Mouse (Mus musculus) 3T3-L1 (cell line): ENCODE data around the gene Zc3h14.
A peak's percentile ranks its signal among the peaks of the same experiment; 100 is the strongest.

Source experiments
- DNase-seq: peaks from one replicate; pipeline ENCODE4 v3.0.0-alpha.2; 2015; ENCODE audit warnings: low read depth, low spot score

Gene Zc3h14

DNA sequence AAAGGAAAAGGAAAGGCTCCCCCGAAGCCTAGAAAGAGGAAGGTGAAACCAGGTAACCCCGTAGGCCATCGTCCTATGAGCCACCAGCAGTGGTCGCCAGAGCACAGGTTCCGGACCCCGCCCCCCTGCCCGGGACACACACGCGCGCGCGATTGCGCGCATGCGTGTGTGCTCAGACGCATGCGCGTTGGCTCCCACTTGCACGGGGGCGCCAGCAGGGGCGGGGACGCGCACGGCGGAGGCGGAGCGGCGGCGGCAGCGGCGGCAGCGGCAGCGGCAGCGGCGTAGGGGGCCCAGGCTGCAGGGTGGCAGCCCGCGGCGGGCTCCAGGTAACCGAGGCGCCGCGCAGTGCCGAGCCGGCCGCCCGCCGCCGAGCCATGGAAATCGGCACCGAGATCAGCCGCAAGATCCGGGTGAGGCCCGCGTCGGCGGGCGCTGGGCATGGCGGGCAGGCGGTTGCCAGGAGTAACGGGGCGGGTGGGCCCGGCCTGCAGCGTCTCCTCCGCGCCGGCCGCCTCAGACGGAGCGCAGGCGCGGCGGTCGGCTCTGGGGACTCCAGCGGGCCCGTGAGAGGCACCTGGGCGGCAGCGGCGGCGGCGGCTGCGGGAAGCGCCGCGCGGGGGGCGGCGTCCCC lies at the start of gene Zc3h14:
Zc3h14 (plus strand) TSS at position 219 of the 634 bp plus-strand sequence.
- DNase-seq, result peak; percentile 84

DNA sequence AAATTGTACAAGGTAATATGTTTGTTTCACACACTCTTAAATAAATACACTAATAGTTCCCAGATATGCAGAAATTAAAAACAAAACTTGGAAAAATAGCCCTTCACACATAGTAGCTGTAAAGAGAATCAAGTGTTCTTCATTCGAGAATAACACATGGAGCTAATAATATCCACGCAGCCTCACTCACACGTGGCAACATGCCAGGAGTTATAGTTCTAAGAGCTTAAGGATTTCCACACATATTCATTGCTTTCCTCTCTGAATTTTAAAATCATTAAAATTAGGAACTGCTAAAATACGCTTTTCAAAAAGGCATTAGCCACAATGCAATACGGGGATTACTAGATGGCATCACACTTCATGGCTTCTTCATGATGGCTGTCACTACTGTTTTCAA lies 49.6 kb upstream of the Zc3h14 start:
- DNase-seq, result no peak

DNA sequence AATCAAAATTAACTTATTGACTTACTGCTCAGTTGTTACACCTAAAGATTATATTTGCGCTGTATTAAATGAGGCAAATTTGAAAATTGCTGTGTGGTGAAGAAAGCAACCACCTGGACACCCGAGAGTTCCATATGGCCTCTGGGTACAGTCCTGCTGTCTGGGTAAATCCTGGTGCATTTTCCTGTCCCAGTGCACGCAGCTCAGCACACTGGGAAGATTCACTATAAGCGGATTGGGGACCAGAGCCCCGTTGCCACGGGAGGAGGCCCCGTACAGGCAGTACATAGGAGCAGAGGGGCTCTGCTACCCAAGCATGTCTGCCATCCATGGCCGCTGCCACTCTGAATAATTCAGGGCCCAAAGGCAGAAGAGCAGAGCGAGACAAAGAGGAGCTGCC lies 45.2 kb upstream of the Zc3h14 start:
- DNase-seq, result no peak

DNA sequence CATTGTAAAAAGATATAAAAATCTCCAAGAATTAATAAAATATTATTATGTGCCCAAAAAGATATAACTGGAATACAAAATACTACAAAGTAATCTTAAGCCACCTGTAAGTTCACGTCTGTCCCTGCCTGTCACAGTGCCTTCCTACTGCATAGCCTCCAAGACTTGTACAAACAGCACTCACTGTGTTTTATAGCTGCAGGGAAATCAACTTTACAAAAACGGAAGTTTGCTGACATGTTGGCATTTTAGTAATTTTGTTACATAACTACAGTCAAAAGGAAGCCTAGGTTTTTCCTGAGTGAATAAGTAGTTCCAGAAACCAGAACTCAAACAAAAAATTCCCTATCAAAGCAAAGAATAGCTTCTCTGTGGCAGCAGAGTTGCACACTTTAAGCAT lies 43.2 kb upstream of the Zc3h14 start:
- no peak for DNase-seq

DNA sequence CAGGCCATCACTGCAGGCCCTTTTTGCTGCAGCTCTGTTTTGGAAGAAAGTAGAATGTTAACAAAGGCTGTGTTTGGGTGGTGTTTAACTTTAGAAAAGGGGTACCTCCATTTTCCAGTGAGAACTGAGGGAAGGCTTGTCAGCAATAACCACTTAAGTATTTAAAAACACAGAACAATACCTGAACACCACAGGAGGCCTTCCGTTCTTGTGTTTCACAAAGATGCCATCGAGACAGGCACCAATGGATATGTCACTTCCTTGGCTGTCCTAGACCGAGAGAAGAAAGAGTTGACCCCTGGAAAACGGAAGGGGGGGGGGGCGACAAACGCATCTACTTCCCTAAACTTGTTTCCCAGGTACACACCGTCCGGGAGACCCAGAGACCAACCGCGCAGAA lies 42.8 kb upstream of the Zc3h14 start:
- DNase-seq, result no peak

DNA sequence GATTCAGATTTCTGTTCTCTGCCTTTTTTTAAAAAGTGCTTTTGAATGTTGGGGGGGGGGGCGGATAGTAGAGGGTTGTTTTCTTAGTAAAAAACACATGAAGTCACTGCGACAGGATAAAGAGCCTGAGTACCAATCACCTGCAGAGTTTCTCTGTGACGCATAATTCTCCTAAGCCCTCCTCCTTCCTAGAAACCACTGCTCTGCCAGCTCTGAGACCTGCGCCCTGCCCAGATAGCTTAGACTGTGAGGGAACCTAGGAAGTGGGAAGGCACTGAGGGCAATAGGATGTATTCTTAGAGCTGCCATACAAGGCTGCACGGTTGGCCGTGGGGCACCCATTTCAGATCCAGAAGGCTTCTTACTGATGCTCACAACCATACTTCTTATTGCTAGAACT lies 33.9 kb upstream of the Zc3h14 start:
- no peak for DNase-seq

DNA sequence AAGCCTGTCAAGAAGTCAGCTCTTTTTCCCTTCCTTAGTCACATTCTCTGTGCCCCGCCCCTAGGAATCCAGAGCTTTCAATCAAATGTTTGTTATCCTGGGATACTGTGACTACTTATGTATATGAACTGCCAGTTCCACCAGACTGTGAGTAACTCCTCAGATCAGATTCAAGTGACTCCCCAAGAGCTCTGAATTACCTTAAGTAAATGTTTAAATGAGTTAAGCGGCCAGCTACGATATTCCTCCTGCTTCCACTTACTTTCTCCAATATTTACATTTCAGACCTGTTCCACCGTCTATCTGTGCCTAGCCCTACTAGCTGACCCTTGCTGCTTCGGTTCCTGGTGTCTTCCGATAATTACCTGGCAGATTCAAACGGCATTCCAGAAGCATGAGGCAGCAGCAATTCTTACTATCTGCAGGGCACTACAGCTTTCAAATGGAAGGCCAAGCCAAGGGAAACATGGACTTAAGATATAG lies 33.1 kb upstream of the Zc3h14 start:
- DNase-seq, result peak; percentile 82

DNA sequence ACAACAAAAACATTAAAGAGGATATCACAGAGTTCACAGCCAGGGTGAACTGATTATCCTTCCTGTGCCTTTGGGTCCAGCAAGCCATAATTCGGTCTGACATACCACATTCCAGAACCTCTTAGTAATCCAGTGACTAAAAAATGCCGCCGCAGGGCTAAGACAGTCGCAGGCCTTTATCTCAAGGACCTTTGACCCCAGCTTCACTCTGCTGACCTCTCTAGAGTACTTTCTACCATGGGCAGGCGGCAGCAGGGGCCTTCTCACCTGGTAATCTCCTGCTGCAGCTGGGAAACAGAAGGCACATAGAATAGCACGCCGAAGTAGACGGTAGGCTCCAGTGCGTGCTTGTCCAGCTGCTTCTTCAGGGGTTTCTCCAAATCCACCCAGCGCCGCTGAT lies 32.0 kb upstream of the Zc3h14 start:
- peak; percentile 80 for DNase-seq

DNA sequence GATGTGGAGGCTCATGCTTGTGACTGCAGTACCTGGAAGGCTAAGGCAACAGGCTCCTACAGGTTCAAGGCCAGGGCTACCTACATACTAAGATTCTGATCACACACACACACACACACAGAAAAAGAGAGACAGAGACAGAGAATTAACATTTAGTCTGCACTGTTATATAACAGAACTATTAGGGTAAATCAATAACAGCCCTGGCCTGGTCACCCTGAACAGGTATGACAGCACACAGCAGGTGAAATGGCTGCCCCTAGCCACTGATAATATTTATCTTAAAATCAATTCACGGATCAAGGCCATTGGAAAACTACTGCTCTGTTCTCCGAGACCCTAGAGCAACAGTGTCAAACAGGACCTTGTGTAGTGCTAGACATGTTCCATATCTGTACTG lies 30.6 kb upstream of the Zc3h14 start:
- no peak for DNase-seq

DNA sequence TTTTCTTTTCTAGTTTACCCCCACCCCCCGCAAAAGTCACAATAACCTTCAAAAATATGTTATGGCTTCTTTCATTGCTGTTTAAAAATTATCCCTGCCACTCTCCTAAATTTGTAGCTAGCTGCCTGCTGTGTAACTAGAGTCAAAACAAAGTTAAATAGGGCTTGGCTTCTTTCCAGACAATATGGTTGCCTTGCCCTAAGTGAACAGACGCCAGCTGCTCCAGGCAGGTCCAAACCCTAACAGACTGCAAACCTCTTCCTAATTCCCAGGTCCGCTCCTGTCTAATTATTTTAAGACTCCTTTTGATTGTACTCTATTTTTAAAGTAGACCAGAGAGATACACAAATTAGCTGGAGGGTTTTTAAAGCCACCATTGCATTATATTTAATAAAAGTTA lies 26.1 kb upstream of the Zc3h14 start:
- no peak for DNase-seq

DNA sequence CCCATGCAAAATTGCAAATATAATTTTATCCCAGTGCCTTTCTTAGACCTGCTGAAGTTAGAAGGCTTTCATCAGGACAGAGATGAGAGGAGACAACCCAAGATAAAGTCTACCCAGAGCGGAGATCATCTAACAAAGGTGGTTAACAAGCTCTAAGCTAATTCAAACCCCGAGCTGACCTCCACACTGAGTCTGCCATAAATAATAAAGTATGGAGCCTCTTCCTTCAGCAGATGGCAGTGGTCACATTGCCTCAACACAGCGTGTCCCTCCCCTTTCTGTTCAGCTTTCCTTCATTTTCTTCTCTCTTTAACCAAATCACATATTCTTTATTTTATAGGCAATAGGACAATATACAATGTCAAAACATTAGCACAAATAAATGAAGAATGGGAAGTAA lies 25.7 kb upstream of the Zc3h14 start:
- no peak for DNase-seq

DNA sequence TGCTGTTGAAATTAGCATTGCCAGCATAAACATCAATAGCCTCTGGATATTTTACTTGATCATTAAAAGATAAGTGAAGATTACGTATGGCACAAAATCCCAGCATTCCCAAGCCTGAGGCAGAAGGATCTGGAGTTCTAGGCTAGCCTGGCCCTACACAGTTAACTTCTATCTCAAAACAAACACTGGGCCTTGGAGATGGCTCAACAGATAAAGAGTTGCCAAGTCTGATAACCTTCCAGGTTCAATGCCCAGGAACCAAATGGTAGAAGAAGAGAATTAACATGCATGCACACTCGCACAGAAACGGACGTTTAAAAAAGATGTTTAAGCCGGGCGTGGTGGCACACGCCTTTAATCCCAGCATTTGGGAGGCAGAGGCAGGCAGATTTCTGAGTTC lies 22.5 kb upstream of the Zc3h14 start:
- DNase-seq, result no peak

DNA sequence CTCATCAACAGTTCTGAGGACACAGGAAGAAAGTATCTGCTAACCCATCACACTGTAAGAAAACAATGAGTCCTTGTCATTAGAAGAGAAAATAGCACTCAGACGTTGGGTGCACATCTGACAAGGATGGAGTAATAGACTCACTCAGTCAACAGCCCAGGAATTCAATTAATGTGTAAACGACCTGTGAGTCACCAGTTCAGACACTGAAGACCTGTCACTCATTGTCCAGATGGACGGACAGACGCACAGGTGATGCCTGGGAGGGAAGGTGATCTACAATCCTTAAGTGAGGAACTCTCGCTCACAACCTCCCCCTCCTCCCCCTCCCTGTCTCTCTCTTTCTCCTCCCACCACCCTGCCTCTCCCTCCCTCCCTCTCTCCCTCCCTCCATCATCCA lies 21.8 kb upstream of the Zc3h14 start:
- peak; percentile 42 for DNase-seq

DNA sequence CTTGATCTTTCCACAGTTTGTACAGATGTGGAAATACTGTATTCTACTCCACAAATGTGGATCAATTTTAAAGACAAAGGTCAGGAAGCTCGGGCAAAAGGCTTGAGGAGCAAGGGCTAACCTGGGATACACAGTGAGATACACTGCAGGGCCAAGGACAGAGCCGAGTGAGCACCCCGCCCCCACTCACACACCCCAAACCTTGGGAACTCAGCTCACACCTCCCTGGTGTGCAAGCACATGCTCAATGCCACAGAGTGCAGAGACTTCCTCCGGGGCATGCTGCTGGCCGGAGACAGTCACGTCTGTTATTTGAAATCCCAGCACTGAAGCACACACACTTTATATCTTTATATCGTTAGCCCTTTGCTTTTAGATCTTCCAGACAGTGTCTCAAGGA lies 20.7 kb upstream of the Zc3h14 start:
- no peak for DNase-seq

DNA sequence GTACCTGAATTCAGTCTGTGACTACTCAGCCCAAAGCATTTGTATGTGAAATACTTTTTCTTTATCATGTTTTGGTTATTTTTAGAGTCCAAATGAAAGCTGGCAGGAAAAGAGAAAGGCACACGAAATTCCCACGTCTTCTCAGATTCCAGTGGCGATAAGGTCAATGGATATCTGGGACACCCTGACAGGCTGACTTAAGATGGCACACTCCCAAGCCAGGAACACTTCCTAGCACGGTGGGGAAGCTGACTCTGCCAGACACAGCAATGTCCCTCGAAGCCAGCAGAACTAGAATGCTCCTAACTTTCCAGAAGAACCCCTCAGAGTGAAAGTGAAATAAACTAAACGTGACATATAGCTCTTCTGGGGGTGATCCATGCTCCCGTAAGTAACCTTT lies 19.6 kb upstream of the Zc3h14 start:
- DNase-seq, result no peak

DNA sequence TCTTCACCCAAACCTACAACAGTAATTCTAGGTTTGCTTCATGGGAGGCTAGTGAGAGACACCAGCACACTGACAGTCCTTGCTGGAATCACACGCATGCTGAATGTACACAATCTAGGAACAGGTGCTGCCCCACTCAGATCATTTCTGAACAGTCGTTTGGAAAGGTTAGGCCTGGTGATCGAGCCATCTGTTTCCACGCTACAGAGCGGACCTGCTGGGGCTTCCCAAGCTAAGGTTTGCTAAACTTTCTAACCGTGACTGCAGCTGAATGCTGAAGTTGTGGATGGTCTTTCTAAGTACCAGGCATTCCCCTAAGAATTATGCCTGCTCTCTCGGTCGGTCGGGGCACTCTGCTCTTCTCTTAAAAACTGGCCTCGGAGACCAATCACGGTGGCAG lies 16.1 kb upstream of the Zc3h14 start:
- no peak for DNase-seq

DNA sequence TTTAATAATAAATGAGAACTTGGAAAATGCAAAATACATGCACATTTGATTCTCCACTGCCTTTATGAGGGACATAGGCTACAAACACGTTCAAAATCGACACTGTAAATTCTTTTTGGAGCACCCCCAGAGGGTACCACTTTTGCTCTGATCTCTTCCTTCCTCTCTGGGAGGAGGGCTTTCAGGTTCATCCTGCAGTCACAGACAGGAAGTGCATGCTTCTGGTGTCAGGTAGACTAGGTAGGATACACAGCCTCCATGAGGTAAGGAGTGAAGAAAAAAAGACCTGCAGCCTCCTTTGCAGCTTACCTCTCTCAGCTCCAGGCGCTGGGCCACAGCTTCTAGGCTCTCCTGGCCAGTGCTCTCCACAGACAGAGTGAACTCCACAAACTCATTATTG lies 13.6 kb upstream of the Zc3h14 start:
- DNase-seq, result no peak

DNA sequence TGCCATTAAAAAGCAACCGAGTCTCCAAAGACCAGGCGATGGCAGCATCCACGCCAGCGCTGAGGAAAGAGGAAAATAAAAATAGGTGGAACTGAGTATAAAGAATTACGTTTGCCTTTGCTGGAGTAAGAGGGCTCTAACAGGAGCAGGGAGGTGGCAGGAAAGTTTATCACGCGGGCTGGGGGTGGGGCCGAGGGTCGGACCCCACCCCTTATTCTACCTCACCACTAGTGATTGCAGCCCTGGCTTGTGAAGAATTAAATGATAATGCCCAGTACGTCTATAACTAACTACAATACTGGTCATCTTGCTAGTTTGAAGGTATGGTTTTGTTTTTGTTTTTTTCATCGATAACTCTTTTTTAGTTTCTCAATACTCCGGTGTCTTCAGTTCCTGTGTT lies 13.0 kb upstream of the Zc3h14 start:
- no peak for DNase-seq

DNA sequence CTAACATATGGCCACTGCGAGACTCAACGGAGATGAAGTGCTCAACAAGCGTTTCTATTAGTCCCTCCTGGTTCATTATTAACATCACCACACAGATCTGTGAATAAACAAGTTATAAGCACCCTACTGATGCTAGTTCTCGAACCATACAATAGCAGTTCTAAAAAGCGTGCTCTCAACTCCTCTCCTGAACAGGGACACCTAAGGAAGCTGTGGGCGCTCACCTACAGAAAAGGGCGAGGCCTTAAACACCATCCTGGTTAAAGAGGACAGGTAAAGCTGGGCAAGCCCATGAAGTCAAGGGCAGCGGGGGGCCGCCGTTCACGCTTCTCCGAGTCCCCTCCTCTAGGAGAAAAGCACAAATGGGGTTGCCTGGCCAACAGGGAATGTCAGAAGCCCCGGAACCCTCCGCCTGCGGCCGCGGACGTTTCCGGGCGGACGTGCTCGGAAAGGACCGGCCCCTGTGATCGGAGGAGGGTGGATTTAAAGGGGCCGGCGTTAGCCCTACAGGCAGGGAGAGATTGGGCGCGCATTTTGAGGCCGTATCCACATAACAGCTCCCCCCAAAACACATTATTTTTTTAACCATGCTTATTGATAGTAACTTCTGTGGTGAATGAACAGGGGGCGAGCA lies 12.4 kb upstream of the Zc3h14 start:
- DNase-seq, result peak; percentile 82

DNA sequence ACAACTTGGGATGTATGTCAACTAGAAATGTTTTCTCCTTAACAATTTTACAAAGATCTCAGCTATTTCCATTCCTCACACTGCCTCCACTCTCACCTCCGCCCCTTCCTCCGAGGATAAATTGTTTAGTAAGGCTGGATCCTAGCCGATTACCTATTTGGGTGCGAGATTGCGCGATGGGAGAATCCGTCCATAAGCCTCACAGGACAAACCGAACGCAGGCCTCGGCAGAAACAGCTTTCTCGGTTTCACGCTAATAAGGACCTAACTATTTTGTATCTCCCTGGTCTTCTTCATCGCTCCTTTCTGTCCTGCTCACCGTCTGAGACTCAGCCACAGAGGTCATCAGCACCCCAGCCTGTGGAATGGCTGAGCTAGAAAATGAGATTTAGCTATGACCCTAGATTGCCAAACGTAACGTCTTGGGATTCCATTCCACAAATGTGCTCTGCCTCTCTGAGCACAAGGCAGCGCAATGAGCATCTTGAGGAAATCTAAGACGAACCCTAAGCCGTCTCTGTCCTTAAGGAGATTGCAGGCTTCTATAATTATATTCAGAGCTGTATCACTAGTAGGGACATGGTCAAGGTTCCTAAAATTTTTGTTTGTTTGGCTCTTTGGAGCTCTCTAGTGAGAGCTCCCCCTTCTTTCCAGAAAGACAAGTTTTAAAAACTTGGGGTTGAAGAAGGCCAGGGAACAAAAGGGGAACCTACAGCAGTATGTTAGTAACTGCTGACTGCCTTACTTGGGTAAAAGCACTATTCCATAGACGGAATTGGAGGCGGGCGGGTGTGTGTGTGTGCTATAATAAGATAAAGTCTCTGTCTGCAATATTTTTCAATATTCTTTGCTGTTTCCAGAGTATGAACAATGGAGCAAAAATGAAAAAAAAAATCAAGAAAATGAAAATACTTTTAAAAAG lies 11.6 kb upstream of the Zc3h14 start:
- DNase-seq, result peak; percentile 40

DNA sequence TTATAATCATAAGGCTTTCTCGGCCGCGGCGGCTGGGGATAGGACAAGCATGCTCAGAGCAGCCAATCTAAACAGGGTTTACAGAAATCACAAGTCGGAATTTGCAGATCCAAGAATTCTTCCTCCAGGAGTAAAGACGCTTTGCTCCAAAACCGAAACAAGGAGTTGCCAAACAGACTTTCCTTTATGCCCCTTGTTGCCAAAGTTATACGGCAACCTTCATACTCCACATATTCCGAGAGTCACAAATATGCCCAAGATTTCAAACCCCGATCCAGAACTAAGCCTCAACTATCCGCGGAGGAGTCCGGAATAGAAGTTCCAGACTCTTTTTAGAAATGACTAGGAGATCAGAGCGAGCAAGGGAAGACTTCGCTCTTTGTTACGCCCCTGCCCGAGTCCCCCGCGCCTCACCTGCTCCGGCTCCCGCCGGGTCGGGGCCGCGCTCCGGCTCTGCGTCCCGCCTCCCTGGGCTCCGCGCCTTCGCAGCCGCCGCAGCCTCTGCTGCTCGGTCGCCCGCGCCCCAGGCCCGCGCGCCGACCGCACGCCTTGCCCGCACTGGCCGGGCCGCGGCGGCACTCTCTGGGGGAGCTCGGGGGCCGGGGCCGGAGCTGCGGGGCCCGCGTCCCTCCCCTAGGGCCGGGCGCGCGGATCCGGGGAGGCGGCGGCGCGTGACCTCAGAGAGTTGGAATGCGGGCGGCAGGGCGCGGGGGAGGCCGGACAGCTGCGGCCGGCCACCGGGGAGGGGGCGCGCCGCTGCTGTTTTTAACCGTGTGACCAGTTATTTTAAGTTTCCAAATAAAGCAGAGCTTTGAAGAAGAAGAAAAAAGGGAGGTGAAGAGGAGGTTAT lies 9.6 kb upstream of the Zc3h14 start, which contains the start of gene Ptpn21:
Ptpn21 (minus strand) TSS at position 455 of the 850 bp plus-strand sequence.
- peak; percentile 66 for DNase-seq
